Mouse (Mus musculus): ENCODE measurements around the gene Adipoq.

DNA sequence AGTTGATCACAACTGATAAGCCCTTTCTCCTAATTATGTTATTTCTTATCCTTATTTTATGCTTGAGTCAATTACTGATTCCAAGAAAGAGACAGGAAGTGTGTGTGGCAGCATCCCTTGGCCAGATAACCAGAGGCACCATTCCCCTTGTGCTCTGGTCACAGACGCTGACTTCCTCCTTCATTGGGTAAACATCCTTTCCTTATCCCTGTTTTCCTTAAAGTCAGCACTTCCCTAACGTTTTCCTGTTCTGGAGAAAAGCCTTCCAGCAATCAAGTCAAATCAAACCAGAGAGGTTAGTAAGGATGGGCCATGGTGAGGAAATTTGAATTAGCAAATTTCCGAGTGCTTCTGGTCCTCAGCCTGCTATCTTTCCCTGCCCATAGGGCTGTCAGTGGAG lies 29.6 kb downstream of the Adipoq start:
- TF ChIP-seq USF1 (IDR thresholded peaks at IDR 0.05; ENCODE audit: low read depth, low read length): no peak
- TF ChIP-seq POLR2A (IDR thresholded peaks at IDR 0.05; ENCODE audit: low read depth, low read length): no peak
- no peak for TF ChIP-seq CHD2 (IDR thresholded peaks at IDR 0.05; ENCODE audit: low read length)
- TF ChIP-seq RCOR1 (conservative IDR thresholded peaks at IDR 0.05; ENCODE audit: low read depth, low read length): no peak
- TF ChIP-seq ZNF384 (IDR thresholded peaks at IDR 0.05; ENCODE audit: low read depth, low read length): no peak
- TF ChIP-seq CTCF (conservative IDR thresholded peaks at IDR 0.05 in 1 of 2, IDR thresholded peaks at IDR 0.05 in 1 of 2; ENCODE audit: low read depth in 2 of 2, low read length in 2 of 2): no peak
- TF ChIP-seq SIN3A (IDR thresholded peaks at IDR 0.05; ENCODE audit: low read length): no peak
- no peak for TF ChIP-seq HCFC1 (IDR thresholded peaks at IDR 0.05; ENCODE audit: low read depth, low read length)
- TF ChIP-seq CHD1 (IDR thresholded peaks at IDR 0.05; ENCODE audit: low read depth, low read length): no peak
- no peak for TF ChIP-seq TCF12 (IDR thresholded peaks at IDR 0.05; ENCODE audit: low read depth, low read length)
- no peak for TF ChIP-seq UBTF (IDR thresholded peaks at IDR 0.05; ENCODE audit: low read depth, low read length)
- no peak for TF ChIP-seq ZMIZ1 (IDR thresholded peaks at IDR 0.05; ENCODE audit: low read depth, low read length)
- no peak for TF ChIP-seq MXI1 (IDR thresholded peaks at IDR 0.05; ENCODE audit: low read depth, low read length)
- no peak for TF ChIP-seq ELF1 (IDR thresholded peaks at IDR 0.05; ENCODE audit: low read depth, low read length)
